Mouse (Mus musculus) forebrain, embryonic 10.5 days (tissue): Measurements from ENCODE around the gene Kcnq5. TPM values are rescaled to one million over a fixed set of nuclear protein-coding genes. Genes with fewer than 3 reads are reported as not detected.
A peak's percentile ranks its signal among the peaks of the same experiment; 100 is the strongest.

Experiments used
- DNase-seq: peaks from one replicate; pipeline ENCODE4 v3.0.0-alpha.2; 2017; ENCODE audit warnings: low spot score; ENCODE audit errors: extremely low spot score
- H3K27ac ChIP-seq: fragments of 300-500 bp; sonication (generic); 2 replicates; pipeline ENCODE4 v1.5.1; 2016; ENCODE audit warnings: mild to moderate bottlenecking
- H3K27me3 ChIP-seq: fragments of 300-500 bp; sonication (generic); 2 replicates; pipeline ENCODE4 v1.6.1; 2016; ENCODE audit warnings: mild to moderate bottlenecking; ENCODE audit not compliant: poor library complexity, severe bottlenecking
- H3K36me3 ChIP-seq: fragments of 300-500 bp; sonication (generic); replicated peaks from 2 replicates; pipeline ENCODE4 v1.6.1; 2016; ENCODE audit warnings: mild to moderate bottlenecking, moderate library complexity
- H3K4me1 ChIP-seq: fragments of 300-500 bp; sonication (generic); 2 replicates; pipeline ENCODE4 v1.6.1; 2016
- H3K4me3 ChIP-seq: fragments of 300-500 bp; sonication (generic); 2 replicates; pipeline ENCODE4 v1.5.1; 2016; ENCODE audit warnings: mild to moderate bottlenecking, moderate library complexity
- H3K9me3 ChIP-seq: fragments of 300-500 bp; sonication (generic); 2 replicates; pipeline ENCODE4 v1.6.1; 2016; ENCODE audit warnings: mild to moderate bottlenecking, moderate library complexity
- WGBS: fragments of 180-500 bp; shearing (Covaris S2); methylation state at CpG from one replicate; pipeline ENCODE4 v1.1.7; 2016; 5-methylcytosine and 5-hydroxymethylcytosine counted together
- polyA plus RNA-seq: library from polyadenylated mRNA; unstranded; fragments of >200 nt; fragmentation: Nextera tagmentation; extraction: Ambion mirVana; gene quantifications from 2 replicates; pipeline ENCODE4 v1.2.1, GENCODE M21; 2016

Kcnq5 gene
- polyA plus RNA-seq, result 0.47 and 0.73 TPM in 2 replicates

- under 1% methylated on average over 81 of the region's 89 CpGs for WGBS
- peak within 1 kb of the TSS; percentile 84 for H3K27ac ChIP-seq
- H3K9me3 ChIP-seq, result no peaks in the 10 kb centered on the region
- H3K27me3 ChIP-seq, result peaks cover 50% of the 10 kb centered on the region
- DNase-seq, result peak; percentile 53
- peaks cover 26% of the 10 kb centered on the region for H3K4me1 ChIP-seq
- H3K36me3 ChIP-seq, result no peaks in the 10 kb centered on the region
- H3K4me3 ChIP-seq, result peak within 1 kb of the TSS; percentile 76
Observed at GRCm38 (mm10) chr1:21961251-21962082, at the start of gene Kcnq5. Kcnq5 (minus strand) TSS chr1:21961942.

DNA sequence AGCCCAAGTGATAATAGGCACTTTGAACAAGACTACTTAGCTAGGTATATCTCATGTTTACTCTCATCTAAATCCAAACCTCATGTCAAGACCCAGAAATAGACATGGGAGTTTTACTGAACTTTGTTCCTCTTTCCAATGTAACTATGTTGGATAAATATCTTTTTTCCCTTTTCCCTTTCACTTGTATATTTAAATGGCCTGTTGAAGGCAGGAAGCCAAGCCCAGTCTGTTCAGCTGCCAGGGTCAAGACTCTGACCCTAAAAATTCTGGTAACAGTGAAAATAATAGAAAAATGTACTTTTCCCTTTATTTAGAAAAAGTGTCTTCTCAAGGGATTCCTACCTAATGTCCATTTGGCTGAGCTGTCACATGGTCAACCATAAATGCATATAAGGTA is 18.0 kb upstream of the Kcnq5 start:
- H3K4me3 ChIP-seq, result no peak overlapping the region
- H3K4me1 ChIP-seq, result no peaks in the 10 kb centered on the region
- no peaks in the 10 kb centered on the region for H3K27me3 ChIP-seq
- H3K9me3 ChIP-seq, result no peaks in the 10 kb centered on the region
- no peaks in the 10 kb centered on the region for H3K36me3 ChIP-seq
- no peak for DNase-seq
- H3K27ac ChIP-seq, result no peak overlapping the region

DNA sequence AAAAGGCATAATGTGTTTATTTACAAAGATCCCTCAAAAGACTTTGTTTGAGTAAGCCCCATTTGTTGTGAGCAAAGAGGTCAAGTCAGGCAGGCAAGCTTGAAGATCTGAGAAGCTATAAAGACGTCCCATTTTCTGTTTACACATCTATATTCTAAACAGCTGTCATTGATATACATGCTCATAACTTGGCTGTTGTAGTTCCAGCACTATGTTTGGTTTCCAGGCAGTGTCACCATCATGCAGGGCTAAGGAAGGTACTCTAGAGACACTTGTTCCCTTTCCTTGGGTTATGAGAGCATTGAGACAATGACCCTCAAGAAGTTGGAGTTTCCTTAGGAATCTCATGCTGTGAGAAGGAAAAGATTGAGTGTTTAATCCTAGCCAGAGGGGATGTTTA is 17.6 kb upstream of the Kcnq5 start:
- no peak for DNase-seq
- no peaks in the 10 kb centered on the region for H3K4me1 ChIP-seq
- H3K27ac ChIP-seq, result no peak overlapping the region
- H3K27me3 ChIP-seq, result no peaks in the 10 kb centered on the region
- no peak overlapping the region for H3K4me3 ChIP-seq
- no peaks in the 10 kb centered on the region for H3K9me3 ChIP-seq
- WGBS, result 77% methylated on average over 1 of the region's 1 CpGs
- no peaks in the 10 kb centered on the region for H3K36me3 ChIP-seq

GRCm38 (mm10) chr1:21974040-21974439 is 12.3 kb upstream of the Kcnq5 start:
- Histone ChIP-seq H3K9me3 (no peaks in the 10 kb centered on the region), H3K4me1 (no peaks in the 10 kb centered on the region), H3K27ac (no peak overlapping the region), H3K4me3 (no peak overlapping the region), H3K36me3 (no peaks in the 10 kb centered on the region), H3K27me3 (no peaks in the 10 kb centered on the region)
- 83% methylated on average over 3 of the region's 3 CpGs for WGBS
- no peak for DNase-seq

DNA sequence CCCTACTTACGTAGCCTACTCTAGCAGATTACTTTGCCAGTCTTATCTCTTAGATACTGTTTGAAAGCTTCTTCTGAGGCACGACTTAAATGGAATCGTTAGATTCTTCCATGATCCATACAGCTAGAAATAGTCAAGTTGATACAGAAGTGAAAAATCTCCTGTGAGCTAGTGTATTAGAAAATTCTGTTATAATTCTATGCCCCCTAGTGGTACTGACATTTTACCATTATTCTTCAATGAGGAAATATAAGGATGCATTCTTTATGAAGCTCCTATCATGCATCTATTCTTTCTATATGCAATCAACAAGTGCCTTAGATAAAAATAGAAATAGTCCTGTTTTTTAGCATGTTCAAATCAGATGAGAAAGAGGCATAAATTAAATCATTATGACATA is 5.4 kb upstream of the Kcnq5 start:
- peaks cover 7% of the 10 kb centered on the region for H3K4me1 ChIP-seq
- no peak for DNase-seq
- H3K27me3 ChIP-seq, result peaks cover 24% of the 10 kb centered on the region
- H3K9me3 ChIP-seq, result no peaks in the 10 kb centered on the region
- 84% methylated on average over 3 of the region's 3 CpGs for WGBS
- no peaks in the 10 kb centered on the region for H3K36me3 ChIP-seq
- H3K4me3 ChIP-seq, result no peak overlapping the region
- H3K27ac ChIP-seq, result no peak overlapping the region

GRCm38 (mm10) chr1:21962896-21963864 is 1.4 kb upstream of the Kcnq5 start:
- no peaks in the 10 kb centered on the region for H3K36me3 ChIP-seq
- no peaks in the 10 kb centered on the region for H3K9me3 ChIP-seq
- peaks cover 26% of the 10 kb centered on the region for H3K4me1 ChIP-seq
- no peak for DNase-seq
- H3K4me3 ChIP-seq, result no peak overlapping the region
- peaks cover 50% of the 10 kb centered on the region for H3K27me3 ChIP-seq
- 56% methylated on average over 16 of the region's 16 CpGs for WGBS
- no peak overlapping the region for H3K27ac ChIP-seq

DNA sequence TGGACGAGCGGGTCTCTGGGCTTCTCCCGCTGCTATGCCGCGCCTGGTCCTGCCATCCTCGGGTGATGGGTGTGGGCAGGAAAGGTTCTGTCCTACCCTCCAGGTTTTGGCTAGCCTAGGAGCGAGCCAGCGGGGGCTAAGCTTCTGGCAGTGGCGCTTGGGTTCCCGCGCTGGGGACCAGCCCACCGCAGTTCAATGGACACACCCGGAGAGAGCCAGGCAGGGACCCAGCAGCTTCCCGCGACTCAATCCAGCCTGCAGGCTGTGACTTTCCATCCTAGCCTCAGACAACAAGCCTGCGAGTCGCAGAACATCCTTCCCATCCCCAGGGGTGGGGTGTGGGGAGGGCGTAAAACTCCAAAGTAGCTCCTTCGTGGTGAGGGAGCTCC is 335 bp upstream of the Kcnq5 start:
- Histone ChIP-seq H3K27ac (peak overlapping the region; percentile 84; the same call in 1 of the 2 replicates), H3K4me1 (peaks cover 26% of the 10 kb centered on the region), H3K9me3 (no peaks in the 10 kb centered on the region), H3K36me3 (no peaks in the 10 kb centered on the region), H3K27me3 (peaks cover 50% of the 10 kb centered on the region), H3K4me3 (peak overlapping the region; percentile 76)
- no peak for DNase-seq
- under 1% methylated on average over 19 of the region's 19 CpGs for WGBS

- DNase-seq, result peak; percentile 44
- no peaks in the 10 kb centered on the region for H3K9me3 ChIP-seq
- under 1% methylated on average over 48 of the region's 48 CpGs for WGBS
Observed at GRCm38 (mm10) chr1:21960421-21961250, 1.1 kb downstream of the Kcnq5 start.

DNA sequence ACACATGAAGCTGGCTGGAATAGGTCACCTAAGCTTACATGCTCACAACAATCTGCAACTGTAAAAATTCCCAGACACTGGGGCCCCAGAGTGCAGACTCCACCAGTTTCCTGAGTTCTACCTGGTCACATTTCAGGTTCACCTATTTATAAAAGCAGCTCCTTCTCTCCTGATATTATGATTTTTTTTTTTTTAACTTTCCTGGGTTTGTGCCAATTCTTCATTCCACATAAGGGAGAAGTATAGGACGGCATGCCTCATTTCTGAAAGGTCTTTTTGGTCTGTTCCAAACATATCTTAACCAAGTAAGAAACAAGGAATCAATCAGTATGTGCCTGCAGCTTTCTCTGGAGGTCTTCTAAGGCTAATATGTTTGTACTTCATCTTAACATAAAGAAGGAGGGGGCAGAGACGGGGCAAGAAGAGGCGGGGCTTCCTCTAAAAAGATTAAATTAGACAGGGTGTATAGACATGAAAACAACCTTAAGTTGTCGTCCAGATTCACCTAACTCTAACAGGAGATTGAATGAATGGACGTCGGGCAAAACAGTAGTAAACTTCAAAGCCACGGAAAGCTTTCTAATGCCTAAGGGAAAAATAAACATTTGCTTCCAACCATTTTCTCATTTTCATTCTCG is 2.0 kb downstream of the Kcnq5 start:
- peaks cover 26% of the 10 kb centered on the region for H3K4me1 ChIP-seq
- no peaks in the 10 kb centered on the region for H3K36me3 ChIP-seq
- no peak overlapping the region for H3K27ac ChIP-seq
- peaks cover 50% of the 10 kb centered on the region for H3K27me3 ChIP-seq
- H3K4me3 ChIP-seq, result peak overlapping the region; percentile 76
- WGBS, result 39% methylated on average over 8 of the region's 8 CpGs
- no peak for DNase-seq
- no peaks in the 10 kb centered on the region for H3K9me3 ChIP-seq

More at GRCm38 (mm10) chr1:21960421-21961250, 1.1 kb downstream of the Kcnq5 start:
- Histone ChIP-seq H3K4me3 (peak overlapping the region; percentile 76), H3K27ac (peak overlapping the region; percentile 84), H3K36me3 (no peaks in the 10 kb centered on the region), H3K4me1 (peaks cover 26% of the 10 kb centered on the region), H3K27me3 (peaks cover 50% of the 10 kb centered on the region)

GRCm38 (mm10) chr1:21958013-21958412 is 3.7 kb downstream of the Kcnq5 start:
- Histone ChIP-seq H3K27ac (no peak overlapping the region), H3K27me3 (peaks cover 35% of the 10 kb centered on the region), H3K4me1 (peaks cover 23% of the 10 kb centered on the region), H3K36me3 (no peaks in the 10 kb centered on the region), H3K4me3 (no peak overlapping the region), H3K9me3 (no peaks in the 10 kb centered on the region)
- WGBS, result 77% methylated on average over 4 of the region's 4 CpGs
- DNase-seq, result no peak

DNA sequence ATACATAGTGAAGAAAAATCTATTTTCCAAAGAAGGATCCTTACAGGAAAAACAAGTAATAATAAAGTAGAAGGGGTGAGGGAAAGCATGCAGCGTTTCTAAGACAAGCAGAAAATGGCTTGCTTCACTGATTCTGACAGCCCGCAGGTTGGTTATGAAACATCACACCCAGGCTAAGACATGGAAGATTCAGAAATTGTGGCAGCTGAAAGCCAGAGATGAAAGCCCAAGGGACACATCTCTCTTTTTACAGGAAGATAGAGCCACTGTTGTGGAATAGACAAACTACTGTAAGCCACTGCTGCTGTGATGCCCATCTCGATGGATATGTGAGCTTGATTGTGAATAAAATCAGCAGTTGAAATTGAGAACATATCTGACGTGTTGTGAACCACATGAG is 20.9 kb downstream of the Kcnq5 start:
- no peak for DNase-seq
- Histone ChIP-seq H3K27me3 (no peaks in the 10 kb centered on the region), H3K4me1 (no peaks in the 10 kb centered on the region), H3K4me3 (no peak overlapping the region), H3K36me3 (no peaks in the 10 kb centered on the region), H3K9me3 (no peaks in the 10 kb centered on the region), H3K27ac (no peak overlapping the region)
- WGBS, result 89% methylated on average over 4 of the region's 4 CpGs

DNA sequence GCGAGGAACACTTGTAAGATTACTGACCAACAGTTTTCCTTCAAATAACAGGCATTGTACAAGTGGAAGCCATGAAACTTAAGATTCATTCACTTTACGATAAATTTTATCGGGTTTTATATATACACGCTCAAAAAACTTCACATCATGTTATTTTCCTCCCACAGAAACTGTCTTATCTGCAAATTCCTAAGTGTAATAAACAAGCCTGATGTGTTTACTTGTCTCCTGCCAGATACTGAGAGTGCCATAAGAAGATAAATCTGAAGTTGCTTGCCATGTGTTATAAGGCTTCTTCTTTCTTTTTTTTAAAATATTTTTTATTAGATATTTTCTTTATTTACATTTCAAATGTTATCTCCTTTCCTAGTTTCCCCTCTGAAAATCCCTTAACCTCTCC is 34.6 kb downstream of the Kcnq5 start:
- Histone ChIP-seq H3K9me3 (no peaks in the 10 kb centered on the region), H3K36me3 (no peaks in the 10 kb centered on the region), H3K4me3 (no peak overlapping the region), H3K4me1 (no peaks in the 10 kb centered on the region), H3K27me3 (no peaks in the 10 kb centered on the region), H3K27ac (no peak overlapping the region)
- WGBS, result 96% methylated on average over 4 of the region's 4 CpGs
- no peak for DNase-seq
